In the genomic region with DNA sequence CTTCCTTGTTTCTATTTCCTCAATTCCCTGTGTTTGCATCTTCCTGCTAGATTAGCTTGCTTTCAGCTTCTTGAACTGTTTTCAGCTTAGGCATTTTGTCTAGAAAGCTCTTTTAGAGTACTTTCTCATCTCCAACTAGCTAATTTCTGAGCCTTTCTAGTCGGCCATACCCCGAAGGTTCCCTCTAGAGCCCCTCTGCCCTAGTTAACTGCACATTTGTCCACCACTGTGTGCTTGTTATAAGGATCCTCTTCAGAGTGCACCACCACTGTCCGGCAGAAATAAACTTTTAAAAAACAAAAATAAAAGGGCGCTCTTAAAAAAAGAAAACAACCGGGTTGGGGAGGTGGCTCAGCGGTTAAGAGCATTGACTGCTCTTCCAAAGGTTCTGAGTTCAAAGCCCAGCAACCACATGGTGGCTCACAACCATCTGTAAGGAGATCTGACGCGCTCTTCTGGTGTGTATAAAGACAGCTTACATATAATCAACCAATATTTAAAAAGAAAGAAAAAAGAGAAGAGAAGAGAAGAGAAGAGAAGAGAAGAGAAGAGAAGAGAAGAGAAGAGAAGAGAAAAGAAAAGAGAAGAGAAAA, we compare ENCODE assay signal across 8 mouse cellular contexts. TPM values are rescaled to one million over a fixed set of nuclear protein-coding genes. Genes with fewer than 3 reads are reported as not detected.
DNase-seq lines count a peak whose midpoint lies in the region; ATAC-seq and TF ChIP-seq lines count a peak whose summit lies in the region.

No protein-coding gene starts in this region.

- H3K27ac ChIP-seq in heart, embryonic 16.5 days (ENCODE audit: low read length) = no peak overlapping the region
- H3K27ac ChIP-seq in hindbrain, embryonic 12.5 days = no peak overlapping the region
- H3K27ac ChIP-seq in midbrain, embryonic 13.5 days = no peak overlapping the region

- 12% methylated on average over 8 of the region's 8 CpGs for WGBS in heart, embryonic 16.5 days
- 16% methylated on average over 8 of the region's 8 CpGs for WGBS in hindbrain, embryonic 12.5 days
- WGBS in midbrain, embryonic 13.5 days = 17% methylated on average over 8 of the region's 8 CpGs

- no peak for DNase-seq in heart, adult 18-20 months
- no peak for DNase-seq in G1E (ENCODE audit: low spot score)
- DNase-seq in ovary, postnatal 14 days (ENCODE audit: low spot score) = no peak
- no peak for DNase-seq in cerebellum, postnatal 25 days
- DNase-seq in cerebellum, adult 9-11 months = no peak

- H3K27me3 ChIP-seq in heart, embryonic 16.5 days (ENCODE audit: control insufficient read depth, insufficient read depth, low read length) = no peaks in the 10 kb centered on the region
- H3K27me3 ChIP-seq in G1E (ENCODE audit: insufficient read depth, low read length) = no peaks in the 10 kb centered on the region
- no peaks in the 10 kb centered on the region for H3K27me3 ChIP-seq in hindbrain, embryonic 12.5 days
- no peaks in the 10 kb centered on the region for H3K27me3 ChIP-seq in midbrain, embryonic 13.5 days

- H3K4me3 ChIP-seq in heart, embryonic 16.5 days (ENCODE audit: low read length) = peak overlapping the region; percentile 90
- peak overlapping the region; percentile 81 for H3K4me3 ChIP-seq in G1E (ENCODE audit: low read depth, low read length)
- peak overlapping the region; percentile 57 for H3K4me3 ChIP-seq in hindbrain, embryonic 12.5 days
- peak overlapping the region; percentile 68 for H3K4me3 ChIP-seq in midbrain, embryonic 13.5 days (replicated peaks)

- ATAC-seq in heart, embryonic 16.5 days (replicated peaks; ENCODE audit: extremely low read depth, insufficient read depth, low FRiP score) = no peak
- no peak for ATAC-seq in G1E (ENCODE audit: extremely low read depth, insufficient number of reproducible peaks, low FRiP score, poor library complexity, severe bottlenecking)
- ATAC-seq in hindbrain, embryonic 12.5 days (ENCODE audit: low FRiP score) = no peak
- 0 out of 2 replicates have a peak, but pooled peaks have one; percentile 5 for ATAC-seq in midbrain, embryonic 13.5 days

- no peaks in the 10 kb centered on the region for H3K9me3 ChIP-seq in heart, embryonic 16.5 days (replicated peaks; ENCODE audit: control insufficient read depth, low read length)
- H3K9me3 ChIP-seq in G1E (replicated peaks) = no peaks in the 10 kb centered on the region
- H3K9me3 ChIP-seq in hindbrain, embryonic 12.5 days (replicated peaks) = no peaks in the 10 kb centered on the region
- H3K9me3 ChIP-seq in midbrain, embryonic 13.5 days = no peaks in the 10 kb centered on the region

- H3K36me3 ChIP-seq in heart, embryonic 16.5 days (ENCODE audit: control insufficient read depth, insufficient read depth) = peaks cover 11% of the 10 kb centered on the region
- H3K36me3 ChIP-seq in G1E (replicated peaks) = peaks cover 45% of the 10 kb centered on the region
- H3K36me3 ChIP-seq in hindbrain, embryonic 12.5 days = peaks cover 11% of the 10 kb centered on the region
- peaks cover 14% of the 10 kb centered on the region for H3K36me3 ChIP-seq in midbrain, embryonic 13.5 days

- H3K4me2 ChIP-seq in heart, embryonic 16.5 days (ENCODE audit: low read depth, low read length) = peak overlapping the region; percentile 83
- peak overlapping the region; percentile 69 for H3K4me2 ChIP-seq in hindbrain, embryonic 12.5 days (replicated peaks)
- H3K4me2 ChIP-seq in midbrain, embryonic 13.5 days (replicated peaks) = peak overlapping the region; percentile 72

- H3K4me1 ChIP-seq in heart, embryonic 16.5 days (ENCODE audit: control insufficient read depth, insufficient read depth, low read length) = peaks cover 10% of the 10 kb centered on the region
- H3K4me1 ChIP-seq in G1E (ENCODE audit: insufficient read depth, low read depth, low read length) = peaks cover 44% of the 10 kb centered on the region
- H3K4me1 ChIP-seq in hindbrain, embryonic 12.5 days = peaks cover 9% of the 10 kb centered on the region
- H3K4me1 ChIP-seq in midbrain, embryonic 13.5 days (replicated peaks) = peaks cover 12% of the 10 kb centered on the region

- H3K9ac ChIP-seq in heart, embryonic 16.5 days (ENCODE audit: low read length) = peak overlapping the region; percentile 77
- H3K9ac ChIP-seq in hindbrain, embryonic 12.5 days = no peak overlapping the region
- H3K9ac ChIP-seq in midbrain, embryonic 13.5 days (replicated peaks) = peak overlapping the region; percentile 55; the same call in 1 of the 2 replicates

- TF ChIP-seq CTCF in G1E (IDR thresholded peaks at IDR 0.05; ENCODE audit: low read depth, low read length) = no peak

RNA-seq across cellular contexts. Expression of a gene that starts 0.6 kb away (rescaled TPM):
- polyA plus RNA-seq in heart, embryonic 16.5 days (2015; fragmentation: Nextera tagmentation; extraction: Ambion mirVana) = 15.6 and 17.4 TPM in 2 replicates
- under 1 TPM; 0.46 to 0.82 TPM for total RNA-seq in heart, adult 18-20 months (2021)
- total RNA-seq in G1E (2014; fragmentation: Nextera tagmentation) (94.5 and 118 TPM in 2 replicates), G1E (2017) (97.5 and 100 TPM in 2 replicates)
- 36.4 and 48.7 TPM in 2 replicates for polyA plus RNA-seq in G1E (2012)
- polyA plus RNA-seq in hindbrain, embryonic 12.5 days (2016; fragmentation: Nextera tagmentation; extraction: Ambion mirVana) = 19.8 and 23.1 TPM in 2 replicates
- polyA plus RNA-seq in midbrain, embryonic 13.5 days (2015; fragmentation: Nextera tagmentation; extraction: Ambion mirVana) = 10.7 and 11.2 TPM in 2 replicates

RNA-seq across cellular contexts. Expression of a gene that starts 36.1 kb away (rescaled TPM):
- polyA plus RNA-seq in heart, embryonic 16.5 days (2015; fragmentation: Nextera tagmentation; extraction: Ambion mirVana) = 0.29 and 0.49 TPM in 2 replicates
- under 1 TPM in 1 of 2 experiments, not detected in 1; 0.80 TPM for total RNA-seq in heart, adult 18-20 months (2021)
- total RNA-seq in G1E (2014; fragmentation: Nextera tagmentation) = not detected in 2 replicates
- total RNA-seq in G1E (2017) = not detected in 2 replicates
- polyA plus RNA-seq in G1E (2012) = not detected in 2 replicates
- 0.96 and 1.9 TPM in 2 replicates for polyA plus RNA-seq in hindbrain, embryonic 12.5 days (2016; fragmentation: Nextera tagmentation; extraction: Ambion mirVana)
- polyA plus RNA-seq in midbrain, embryonic 13.5 days (2015; fragmentation: Nextera tagmentation; extraction: Ambion mirVana) = 0.36 TPM in 1 of 2 replicates, not detected in the other

RNA-seq across cellular contexts. Expression of a gene that starts 51.9 kb away (rescaled TPM):
- polyA plus RNA-seq in heart, embryonic 16.5 days (2015; fragmentation: Nextera tagmentation; extraction: Ambion mirVana) = 17.9 TPM in 2 replicates
- 100 to 1,000 TPM in 1 of 2 experiments, 10 to 100 TPM in 1; 88.3 to 107 TPM for total RNA-seq in heart, adult 18-20 months (2021)
- 65.2 and 68.0 TPM in 2 replicates for total RNA-seq in G1E (2014; fragmentation: Nextera tagmentation)
- 117 and 139 TPM in 2 replicates for total RNA-seq in G1E (2017)
- polyA plus RNA-seq in G1E (2012) = 29.3 and 30.3 TPM in 2 replicates
- polyA plus RNA-seq in hindbrain, embryonic 12.5 days (2016; fragmentation: Nextera tagmentation; extraction: Ambion mirVana) = 6.7 and 7.2 TPM in 2 replicates
- polyA plus RNA-seq in midbrain, embryonic 13.5 days (2015; fragmentation: Nextera tagmentation; extraction: Ambion mirVana) = 5.8 and 6.2 TPM in 2 replicates
